Mouse (Mus musculus): ENCODE results near the gene Ints1. TPM values are rescaled to one million over a fixed set of nuclear protein-coding genes. Genes with fewer than 3 reads are reported as not detected.

The Ints1 gene
- polyA plus RNA-seq, 2 experiments, result 12.1 to 13.5 TPM

- Histone ChIP-seq H3K4me1 (replicated peaks; ENCODE audit: control insufficient read depth in 2 of 2, insufficient read depth in 2 of 2, low read length in 1 of 2) (peaks cover 40 to 47% of the 10 kb centered on the region in 2 experiments), H3K9ac (replicated peaks) (peak overlapping the region; percentile 65), H3K27me3 (ENCODE audit: control insufficient read depth, insufficient read depth, low read length) (no peaks in the 10 kb centered on the region), H3K27ac (peak overlapping the region; percentile 95), H3K9me3 (ENCODE audit: control insufficient read depth, low read length) (no peaks in the 10 kb centered on the region; the same call in 1 of the 2 replicates), H3K4me2 (ENCODE audit: low read depth) (peak overlapping the region; percentile 66), H3K4me3 (ENCODE audit: insufficient read depth in 1 of 2, low read depth in 2 of 2, low read length in 2 of 2) (no peak overlapping the region), H3K36me3 (replicated peaks; ENCODE audit: control insufficient read depth, insufficient read depth, low read depth) (peaks cover 22% of the 10 kb centered on the region)
- peak; percentile 69 for TF ChIP-seq EP300 (IDR thresholded peaks at IDR 0.05; ENCODE audit: low read depth)
- peak; percentile 69 for TF ChIP-seq CTCF (IDR thresholded peaks at IDR 0.05; ENCODE audit: low read depth)
- DNase-seq (ENCODE audit: low read depth in 3 of 3, low spot score in 3 of 3) (peak; percentile 69 to 77 (median 69)), ATAC-seq (ENCODE audit: insufficient read depth) (peak; percentile 13; the same call in 1 of the 2 replicates)
- 82% methylated on average over 8 of the region's 8 CpGs for WGBS (ENCODE audit: insufficient replicate concordance)
Observed at GRCm38 (mm10) chr5:139805924-139806323, 30.4 kb upstream of the Ints1 start.

- H3K9ac ChIP-seq (replicated peaks), result peak overlapping the region; percentile 65
- no peaks in the 10 kb centered on the region for H3K27me3 ChIP-seq (ENCODE audit: control insufficient read depth, insufficient read depth, low read length)
- no peaks in the 10 kb centered on the region; the same call in 1 of the 2 replicates for H3K9me3 ChIP-seq (ENCODE audit: control insufficient read depth, low read length)
- peaks cover 40 to 46% of the 10 kb centered on the region in 2 experiments for H3K4me1 ChIP-seq (replicated peaks; ENCODE audit: control insufficient read depth in 2 of 2, insufficient read depth in 2 of 2, low read length in 1 of 2)
- WGBS (ENCODE audit: insufficient replicate concordance), result 14% methylated on average over 11 of the region's 11 CpGs
- H3K27ac ChIP-seq, result peak overlapping the region; percentile 95
- peak overlapping the region; percentile 13 to 17 for H3K4me3 ChIP-seq (ENCODE audit: insufficient read depth in 1 of 2, low read depth in 2 of 2, low read length in 2 of 2)
- H3K4me2 ChIP-seq (ENCODE audit: low read depth), result peak overlapping the region; percentile 66
- TF ChIP-seq CTCF (IDR thresholded peaks at IDR 0.05; ENCODE audit: low read depth), result no peak
- TF ChIP-seq EP300 (IDR thresholded peaks at IDR 0.05; ENCODE audit: low read depth), result peak; percentile 41; the same call in 1 of the 2 replicates
- peaks cover 35% of the 10 kb centered on the region for H3K36me3 ChIP-seq (replicated peaks; ENCODE audit: control insufficient read depth, insufficient read depth, low read depth)
- peak; percentile 47 for ATAC-seq (ENCODE audit: insufficient read depth)
- DNase-seq (ENCODE audit: low read depth in 3 of 3, low spot score in 3 of 3), result peak; percentile 66 to 72 (median 69)
Observed at GRCm38 (mm10) chr5:139804573-139805111, 29.2 kb upstream of the Ints1 start.

- DNase-seq (ENCODE audit: low read depth in 3 of 3, low spot score in 3 of 3) (peak; percentile 90 to 92 (median 92)), ATAC-seq (ENCODE audit: insufficient read depth) (peak; percentile 94)
- Histone ChIP-seq H3K9ac (replicated peaks) (peak overlapping the region; percentile 65), H3K4me2 (ENCODE audit: low read depth) (peak overlapping the region; percentile 66), H3K4me1 (replicated peaks; ENCODE audit: control insufficient read depth in 2 of 2, insufficient read depth in 2 of 2, low read length in 1 of 2) (peaks cover 40 to 45% of the 10 kb centered on the region in 2 experiments), H3K27ac (peak overlapping the region; percentile 95), H3K36me3 (replicated peaks; ENCODE audit: control insufficient read depth, insufficient read depth, low read depth) (peaks cover 40% of the 10 kb centered on the region), H3K4me3 (ENCODE audit: insufficient read depth in 1 of 2, low read depth in 2 of 2, low read length in 2 of 2) (peak overlapping the region; percentile 17 to 22), H3K27me3 (ENCODE audit: control insufficient read depth, insufficient read depth, low read length) (no peaks in the 10 kb centered on the region), H3K9me3 (ENCODE audit: control insufficient read depth, low read length) (no peaks in the 10 kb centered on the region; the same call in 1 of the 2 replicates)
- WGBS (ENCODE audit: insufficient replicate concordance), result 0% methylated on average over 6 of the region's 6 CpGs
- TF ChIP-seq EP300 (IDR thresholded peaks at IDR 0.05; ENCODE audit: low read depth) (peak; percentile 89), CTCF (IDR thresholded peaks at IDR 0.05; ENCODE audit: low read depth) (peak; percentile 79)
Observed at GRCm38 (mm10) chr5:139804107-139804551, 28.7 kb upstream of the Ints1 start.

GRCm38 (mm10) chr5:139803601-139804102 lies 28.2 kb upstream of the Ints1 start:
- H3K9me3 ChIP-seq (ENCODE audit: control insufficient read depth, low read length), result no peaks in the 10 kb centered on the region; the same call in 1 of the 2 replicates
- peak overlapping the region; percentile 95 for H3K27ac ChIP-seq
- peak overlapping the region; percentile 15 to 22 for H3K4me3 ChIP-seq (ENCODE audit: insufficient read depth in 1 of 2, low read depth in 2 of 2, low read length in 2 of 2)
- H3K4me2 ChIP-seq (ENCODE audit: low read depth), result peak overlapping the region; percentile 66
- peaks cover 40 to 45% of the 10 kb centered on the region in 2 experiments for H3K4me1 ChIP-seq (replicated peaks; ENCODE audit: control insufficient read depth in 2 of 2, insufficient read depth in 2 of 2, low read length in 1 of 2)
- H3K9ac ChIP-seq (replicated peaks), result peak overlapping the region; percentile 65
- ATAC-seq (ENCODE audit: insufficient read depth), result peak; percentile 64
- peak in 2 of 3 experiments; percentile 70 to 73 for DNase-seq (ENCODE audit: low read depth in 3 of 3, low spot score in 3 of 3)
- TF ChIP-seq EP300 (IDR thresholded peaks at IDR 0.05; ENCODE audit: low read depth) (no peak), CTCF (IDR thresholded peaks at IDR 0.05; ENCODE audit: low read depth) (no peak)
- H3K27me3 ChIP-seq (ENCODE audit: control insufficient read depth, insufficient read depth, low read length), result no peaks in the 10 kb centered on the region
- peaks cover 45% of the 10 kb centered on the region for H3K36me3 ChIP-seq (replicated peaks; ENCODE audit: control insufficient read depth, insufficient read depth, low read depth)
- WGBS (ENCODE audit: insufficient replicate concordance), result 4% methylated on average over 12 of the region's 12 CpGs

GRCm38 (mm10) chr5:139803165-139803564 lies 27.7 kb upstream of the Ints1 start:
- peak overlapping the region; percentile 65 for H3K9ac ChIP-seq (replicated peaks)

More at GRCm38 (mm10) chr5:139803165-139803564, 27.7 kb upstream of the Ints1 start:
- peak; percentile 28; the same call in 1 of the 2 replicates for ATAC-seq (ENCODE audit: insufficient read depth)
- DNase-seq (ENCODE audit: low read depth in 3 of 3, low spot score in 3 of 3), result peak in 2 of 3 experiments; percentile 54 to 63
- Histone ChIP-seq H3K27me3 (ENCODE audit: control insufficient read depth, insufficient read depth, low read length) (no peaks in the 10 kb centered on the region), H3K27ac (peak overlapping the region; percentile 95), H3K36me3 (replicated peaks; ENCODE audit: control insufficient read depth, insufficient read depth, low read depth) (peaks cover 45% of the 10 kb centered on the region), H3K9me3 (ENCODE audit: control insufficient read depth, low read length) (no peaks in the 10 kb centered on the region; the same call in 1 of the 2 replicates), H3K4me3 (ENCODE audit: insufficient read depth in 1 of 2, low read depth in 2 of 2, low read length in 2 of 2) (peak overlapping the region in 1 of 2 experiments; percentile 15; a peak in 2 of 4 replicates), H3K4me2 (ENCODE audit: low read depth) (peak overlapping the region; percentile 66), H3K4me1 (replicated peaks; ENCODE audit: control insufficient read depth in 2 of 2, insufficient read depth in 2 of 2, low read length in 1 of 2) (peaks cover 40 to 45% of the 10 kb centered on the region in 2 experiments)
- WGBS (ENCODE audit: insufficient replicate concordance), result 56% methylated on average over 8 of the region's 8 CpGs
- TF ChIP-seq CTCF (IDR thresholded peaks at IDR 0.05; ENCODE audit: low read depth), result no peak
- no peak for TF ChIP-seq EP300 (IDR thresholded peaks at IDR 0.05; ENCODE audit: low read depth)

Measured in liver, embryonic 14.5 days (tissue).